Mouse (Mus musculus) kidney, postnatal 36 days (tissue): ENCODE results near the gene Fxr1.
"Not testable (repeated sequence)": the region's sequence is repeated elsewhere in the genome, so short reads cannot be mapped to it uniquely, and the experiment has no call there.

Experiments
- DNase-seq, 2 experiments: peaks; one replicate each; pipeline ENCODE4 v3.0.0; 2021 to 2022; ENCODE audit warnings: mixed read lengths in 2 of 2

The Fxr1 gene

DNA sequence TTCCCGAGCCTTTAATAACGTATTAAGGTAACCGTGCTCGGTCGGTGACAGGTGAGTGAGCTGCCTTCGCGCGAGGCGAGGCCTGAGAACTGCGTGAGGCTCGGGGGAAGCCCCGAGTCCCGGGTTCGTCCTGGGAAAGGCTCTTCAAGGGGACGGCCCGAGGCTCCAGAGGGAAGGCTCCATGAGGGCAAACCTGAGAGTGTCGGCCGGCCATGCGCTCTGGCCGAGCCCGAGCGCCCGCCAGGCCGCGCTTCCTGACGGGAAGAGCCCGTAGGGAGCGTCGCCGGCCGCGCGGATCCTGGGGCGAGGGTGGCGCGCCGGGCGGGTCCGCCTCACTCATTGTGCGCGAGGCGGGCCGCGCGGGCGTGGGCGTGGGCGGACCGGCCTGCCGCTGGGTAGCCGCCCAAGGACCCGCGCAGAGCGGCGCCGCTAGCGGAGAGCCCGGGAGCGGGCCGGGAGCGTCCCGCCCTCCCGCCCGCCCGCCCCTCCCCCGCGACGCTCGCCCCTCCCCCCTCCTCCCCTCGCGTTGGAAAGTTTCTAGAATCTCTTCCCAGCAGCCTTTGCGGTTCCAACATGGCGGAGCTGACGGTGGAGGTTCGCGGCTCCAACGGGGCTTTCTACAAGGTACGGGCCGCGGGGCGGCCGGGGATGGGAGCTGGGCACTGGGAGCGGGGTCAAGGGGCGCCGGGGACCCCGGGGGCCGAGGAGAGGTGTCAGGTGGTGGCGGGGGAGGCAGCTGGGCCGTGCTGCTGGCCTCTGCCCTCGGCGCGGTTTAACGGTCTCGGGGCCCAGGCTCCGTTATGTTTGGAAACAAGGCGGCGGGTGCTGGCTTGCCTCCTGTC is at the start of gene Fxr1:
TSS of gene Fxr1 (plus strand) at position 404 of the 842 bp plus-strand sequence.
- peak; percentile 91 to 93 for DNase-seq

DNA sequence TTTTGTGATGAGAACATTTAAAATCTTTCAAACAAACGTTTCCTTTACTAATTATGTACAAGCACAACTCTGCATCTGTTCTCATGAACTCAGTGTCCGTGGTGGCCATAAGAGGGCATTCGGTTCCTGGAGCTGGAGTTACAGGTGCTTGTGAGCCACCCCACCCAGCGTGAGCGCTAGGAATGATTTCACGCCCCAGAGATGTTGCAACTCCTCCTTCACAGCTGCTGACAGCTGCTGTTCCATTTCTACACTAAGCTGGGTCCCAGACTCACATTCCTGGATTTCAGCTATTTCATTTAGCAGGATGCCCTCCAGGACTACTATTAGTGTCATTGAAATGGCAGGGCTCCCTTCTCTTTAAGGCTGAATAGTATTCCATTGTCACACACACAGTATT is 40.3 kb upstream of the Fxr1 start:
- no peak for DNase-seq

DNA sequence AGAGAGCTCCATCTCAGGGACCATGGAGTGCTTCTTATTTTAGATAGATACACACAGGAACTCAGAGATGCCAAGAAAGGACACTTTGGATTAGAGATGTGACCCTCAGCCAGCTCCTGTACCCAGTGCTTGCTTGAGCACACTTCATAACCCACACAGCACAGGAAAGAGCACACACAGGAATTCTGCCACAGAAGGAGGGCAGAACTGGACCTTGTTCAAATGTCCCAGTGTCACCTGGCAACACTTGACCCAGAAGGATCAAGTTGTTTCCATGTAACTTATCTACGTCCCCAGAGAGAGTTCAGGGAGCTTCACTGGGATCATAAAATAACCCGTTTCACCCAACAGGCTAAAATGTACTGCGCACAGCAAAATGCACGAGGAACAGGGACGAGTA is 37.0 kb upstream of the Fxr1 start:
- DNase-seq = no peak

DNA sequence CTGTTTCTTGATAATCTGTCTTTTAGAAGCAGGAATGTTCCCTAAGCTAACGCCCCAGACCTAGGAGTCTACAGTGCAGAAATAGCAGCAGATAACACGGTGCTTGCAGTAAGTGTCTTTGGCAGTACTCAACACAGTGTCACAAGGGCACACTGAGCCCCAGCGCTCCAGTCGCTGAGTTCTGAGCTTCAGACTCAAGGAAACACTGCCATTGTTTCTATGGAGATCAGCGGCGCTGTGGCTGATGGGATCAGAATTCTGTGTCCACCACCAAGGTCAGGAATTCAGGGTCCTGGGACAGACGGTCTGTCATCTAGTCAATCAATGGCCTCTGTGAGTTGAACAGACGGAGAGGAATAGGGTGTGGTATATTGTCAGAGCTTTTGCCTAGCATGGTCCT is 30.4 kb upstream of the Fxr1 start:
- DNase-seq = no peak

DNA sequence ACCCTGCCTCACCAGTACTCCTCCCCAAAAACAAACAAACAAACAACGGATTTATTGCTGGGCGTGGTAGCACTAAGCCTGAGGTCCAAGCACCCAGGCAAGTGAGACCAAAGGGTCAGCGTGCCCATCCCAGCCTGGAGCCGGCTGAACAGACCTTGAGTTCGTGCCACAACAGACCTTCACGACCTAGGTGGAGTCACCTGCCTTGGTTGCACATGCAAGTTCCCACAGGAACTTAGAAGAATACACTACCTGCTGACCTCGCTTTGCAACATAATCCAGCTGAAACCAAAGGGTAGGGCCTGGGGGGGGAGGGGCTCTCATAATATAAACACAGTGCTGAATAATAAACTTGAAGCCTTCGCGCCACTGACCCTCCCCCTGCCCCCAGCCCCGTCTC is 29.3 kb upstream of the Fxr1 start:
- no peak for DNase-seq

DNA sequence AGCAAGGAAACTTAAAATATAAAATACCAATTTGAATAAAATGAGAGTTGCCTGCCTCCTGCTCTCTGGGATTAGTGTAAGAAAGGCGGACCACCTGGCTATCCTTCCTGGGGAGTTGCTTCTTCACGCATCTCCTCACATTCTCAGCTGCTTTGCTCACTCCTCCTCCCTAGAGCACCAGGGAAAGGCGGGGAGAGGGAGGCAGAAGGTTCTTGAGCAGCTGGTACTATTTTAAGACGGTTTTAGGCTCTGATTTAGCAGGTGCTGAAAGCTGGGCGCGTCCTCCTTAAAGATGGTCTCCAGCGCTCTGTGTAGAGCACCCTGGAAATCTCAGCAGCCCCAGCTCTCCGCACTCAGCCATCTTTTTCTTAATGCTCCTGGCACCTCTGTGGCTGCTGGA is 28.8 kb upstream of the Fxr1 start:
- DNase-seq = no peak

DNA sequence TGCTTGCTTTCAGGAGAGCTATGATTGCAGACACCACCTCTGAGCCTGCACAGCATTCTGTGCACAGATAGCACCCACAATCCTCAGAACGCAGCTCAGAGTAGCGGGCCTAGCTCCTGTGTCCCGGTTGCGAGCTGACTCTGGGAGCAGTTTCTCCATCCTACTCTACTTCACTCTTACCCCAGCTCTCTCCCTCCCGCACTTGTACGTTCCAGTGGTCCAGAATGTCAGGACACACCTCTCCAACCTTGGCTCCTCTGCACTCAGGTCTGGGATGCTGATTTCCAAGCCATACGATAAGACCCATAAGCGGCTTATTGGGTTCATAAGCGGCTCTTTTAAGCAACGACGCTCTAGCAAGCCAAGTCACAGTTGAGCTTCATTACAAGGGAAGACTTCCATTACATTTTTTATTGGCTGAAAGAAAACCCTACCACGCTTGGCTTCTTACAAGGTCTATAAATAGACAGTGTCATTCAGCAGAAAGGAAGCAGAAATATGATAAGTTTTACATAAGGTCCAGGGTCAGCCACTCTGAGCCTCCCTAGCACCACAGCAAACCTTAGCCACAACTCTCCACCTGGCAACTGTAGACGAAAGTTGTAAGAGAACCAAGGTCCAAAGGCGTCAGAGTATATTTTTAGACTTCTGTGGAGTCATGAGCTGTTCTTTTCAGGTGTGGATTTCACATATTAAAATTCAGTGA is 26.2 kb upstream of the Fxr1 start:
- DNase-seq = no peak

DNA sequence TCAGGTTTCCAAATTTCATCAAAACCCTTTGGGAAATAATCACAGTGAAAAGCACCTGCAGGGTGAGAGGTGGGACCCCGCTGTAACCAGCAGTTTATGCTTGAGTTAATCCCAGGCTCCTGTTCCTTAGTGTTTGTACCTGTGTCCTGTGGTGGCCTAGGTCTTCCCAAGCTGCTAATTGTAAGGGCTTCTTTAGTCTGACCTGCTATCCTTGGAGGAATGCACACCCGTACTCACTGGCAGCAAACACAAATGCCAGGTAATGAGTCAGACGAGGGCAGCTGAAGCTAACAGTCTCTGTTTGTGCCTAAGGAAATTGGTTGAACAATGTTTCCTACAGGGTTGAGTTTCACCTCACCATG is 25.6 kb upstream of the Fxr1 start:
- DNase-seq = no peak

DNA sequence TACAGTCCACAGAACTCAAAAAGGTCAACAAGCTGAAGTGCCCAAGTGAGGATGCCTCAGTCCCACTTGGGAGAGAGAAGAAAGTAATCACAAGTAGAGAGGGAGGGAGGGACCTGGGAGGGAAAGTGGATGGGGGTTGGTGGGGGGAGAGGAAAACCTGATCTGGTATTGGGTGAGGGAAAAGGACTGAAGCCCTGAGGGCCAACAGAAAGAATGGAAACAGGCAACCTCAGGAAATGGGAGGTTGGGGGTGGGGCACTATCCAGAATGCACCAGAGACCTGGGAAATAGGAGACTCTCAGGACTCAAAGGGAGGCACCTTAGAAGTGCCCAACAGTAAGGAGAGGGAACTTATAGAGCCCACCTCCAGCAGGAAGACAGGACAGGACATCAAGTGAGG is 18.1 kb upstream of the Fxr1 start:
- not testable (repeated sequence) for DNase-seq

DNA sequence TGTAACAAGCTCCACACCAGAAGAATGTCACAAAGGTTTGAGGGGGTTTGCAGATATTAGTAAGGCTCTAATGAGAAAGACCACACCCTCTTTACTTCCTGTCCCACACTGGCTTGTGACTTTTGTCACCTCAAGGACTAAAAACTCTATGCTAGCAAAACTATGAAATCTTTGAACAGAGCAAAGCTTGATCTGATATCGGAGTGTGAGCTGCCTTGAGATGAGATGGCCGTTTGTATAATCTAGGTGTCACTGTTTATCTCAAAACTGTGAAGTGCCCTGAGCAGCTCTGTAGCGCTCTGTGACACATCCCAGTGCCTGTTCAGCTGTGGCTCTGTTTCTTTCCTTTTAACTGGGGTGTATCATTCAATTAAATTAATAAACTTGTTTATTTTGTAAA is 15.9 kb upstream of the Fxr1 start:
- DNase-seq = no peak

DNA sequence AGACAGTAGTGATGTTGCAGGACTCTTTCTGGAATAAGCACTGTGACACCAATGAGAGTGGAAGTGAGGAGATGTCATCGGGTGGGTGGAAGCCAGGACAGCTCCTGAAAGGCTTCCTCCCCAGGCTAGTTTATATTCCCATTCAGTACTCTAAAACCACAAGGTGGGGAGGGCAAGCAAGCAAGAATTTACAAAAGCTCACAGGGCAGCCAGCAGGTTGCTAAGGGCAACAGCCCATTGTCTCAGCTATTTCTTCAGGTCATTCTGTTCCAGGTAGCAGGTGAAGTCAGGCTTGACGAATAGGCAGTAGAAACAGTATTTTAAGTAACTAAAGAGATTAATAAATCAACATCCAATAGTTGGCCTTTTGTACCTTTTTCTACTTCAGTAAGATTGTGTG is 13.4 kb upstream of the Fxr1 start:
- DNase-seq = peak in 1 of 2 experiments; percentile 13

DNA sequence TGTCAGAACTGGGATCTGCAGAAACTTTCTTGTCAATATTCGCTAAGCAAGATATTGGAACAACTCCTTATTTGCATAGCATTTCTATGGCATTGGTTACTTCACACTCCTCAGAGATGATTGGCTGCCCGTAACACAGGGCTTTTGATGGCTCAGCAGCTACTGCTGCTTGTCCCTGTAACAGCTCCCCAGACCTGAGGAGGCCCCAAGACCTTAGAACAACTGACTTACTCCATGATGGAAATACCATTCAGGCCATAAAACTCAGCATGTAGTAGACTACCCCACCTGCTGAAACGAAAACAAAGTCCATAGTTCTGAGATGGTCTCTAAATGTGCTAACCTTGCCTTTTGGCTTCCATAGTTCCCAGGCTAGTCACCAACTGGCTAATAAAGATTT is 12.9 kb upstream of the Fxr1 start:
- DNase-seq = no peak

DNA sequence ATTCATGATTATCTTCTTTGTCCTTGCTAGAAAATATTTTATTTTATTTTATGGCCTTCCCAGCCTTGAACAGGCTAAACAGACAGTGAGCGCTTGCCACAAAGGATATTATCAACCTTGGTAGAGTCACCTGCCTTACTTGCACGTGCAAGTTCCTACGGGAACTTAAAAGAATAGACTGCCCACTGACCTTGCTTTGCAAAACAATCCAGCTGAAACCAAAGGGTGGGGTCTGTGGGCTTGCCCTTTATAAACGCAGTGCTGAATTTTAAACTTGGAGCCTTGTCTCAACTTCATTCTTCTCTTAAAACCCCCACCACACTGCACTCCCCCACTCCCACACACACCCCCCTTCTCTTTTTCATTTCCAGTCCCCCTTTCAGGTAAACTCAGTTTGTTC is 12.1 kb upstream of the Fxr1 start:
- no peak for DNase-seq

DNA sequence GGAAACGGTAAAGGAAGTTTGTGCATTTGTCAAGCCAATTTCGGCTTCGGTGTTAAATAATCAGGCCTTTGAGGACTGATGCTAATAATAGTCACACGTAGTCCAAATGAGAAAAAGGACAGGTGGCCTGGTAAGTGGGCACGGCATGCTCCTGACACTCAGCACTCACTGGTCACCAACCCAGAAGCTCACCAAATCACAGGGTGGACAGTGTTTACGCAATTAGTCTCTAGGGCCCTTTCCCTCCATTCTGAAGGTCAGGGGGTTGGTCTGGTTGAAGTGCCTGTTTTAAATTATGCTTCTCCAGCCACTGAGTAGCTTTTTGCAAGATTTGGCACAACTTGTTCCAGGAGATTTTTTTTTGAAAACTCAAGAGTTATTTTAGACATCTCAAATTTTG is 11.6 kb upstream of the Fxr1 start:
- no peak for DNase-seq

DNA sequence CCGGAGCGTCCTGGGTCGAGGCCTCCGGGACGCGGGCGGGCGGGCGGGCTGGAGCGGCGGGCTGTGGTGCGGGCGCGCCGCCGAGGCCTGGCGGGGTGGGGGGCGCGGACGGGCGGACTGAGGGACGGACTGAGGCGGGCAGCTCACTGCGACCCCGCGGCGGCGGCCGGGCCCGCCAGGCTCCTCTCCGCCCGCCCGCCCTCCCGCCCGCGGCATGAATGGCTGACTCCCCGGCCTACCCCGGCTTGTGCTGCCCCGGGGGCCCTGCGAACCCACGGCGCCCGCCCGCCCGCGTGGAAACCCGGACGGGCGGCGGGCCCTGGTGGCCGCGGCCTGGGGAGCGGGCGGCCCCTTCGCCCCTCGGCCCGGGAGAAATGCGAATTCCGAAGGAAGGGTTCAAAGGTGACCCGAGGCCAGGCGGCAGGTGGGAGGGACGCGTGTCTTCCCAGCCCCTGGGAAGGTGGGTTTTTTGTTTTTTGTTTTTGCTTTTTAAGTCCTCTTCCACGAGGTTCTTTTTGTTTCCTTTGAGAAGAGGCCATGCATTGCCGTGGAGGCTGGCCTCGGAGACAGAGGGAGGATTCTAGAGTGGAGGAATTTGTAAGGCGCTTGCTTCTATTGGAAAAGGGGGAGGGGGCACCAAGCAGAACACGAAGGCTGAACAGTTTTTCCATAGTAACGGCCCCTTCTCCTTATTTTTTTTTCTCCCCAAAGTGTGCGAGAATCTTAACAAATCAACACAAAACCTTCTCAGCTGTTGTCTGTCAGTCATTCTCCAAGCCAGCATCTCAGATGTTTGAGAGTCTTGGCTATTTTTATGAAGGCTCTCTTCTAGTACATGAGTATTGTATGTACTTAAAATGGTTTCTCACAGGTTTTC is 877 bp downstream of the Fxr1 start:
- peak in 1 of 2 experiments; percentile 52 for DNase-seq

DNA sequence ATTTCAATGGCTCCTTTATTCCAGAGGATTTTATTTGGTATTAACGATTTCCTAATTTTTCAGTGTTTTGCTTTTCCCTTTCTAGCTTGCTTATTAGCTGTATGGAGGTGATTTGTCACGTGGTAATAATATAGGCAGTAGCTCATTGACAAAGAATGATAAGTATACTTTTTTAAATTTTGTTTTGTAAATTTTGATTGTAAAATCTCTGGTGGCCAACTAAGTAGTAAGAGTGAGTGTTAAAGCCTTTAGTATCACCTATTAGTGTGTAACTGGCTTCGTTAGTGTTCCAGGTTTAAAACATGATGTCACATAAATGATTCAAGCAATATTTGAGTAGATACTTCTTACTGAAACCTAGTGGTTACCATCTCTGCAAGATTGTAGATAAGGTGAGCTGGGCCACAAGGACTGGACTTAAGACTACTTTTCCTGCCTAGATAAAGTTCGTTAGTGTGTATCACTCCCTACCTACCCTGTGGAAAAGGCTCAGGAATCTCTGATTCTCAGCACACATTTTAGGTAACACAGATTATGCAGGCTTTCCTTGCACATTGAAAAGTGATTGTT is 1.6 kb downstream of the Fxr1 start:
- no peak for DNase-seq

DNA sequence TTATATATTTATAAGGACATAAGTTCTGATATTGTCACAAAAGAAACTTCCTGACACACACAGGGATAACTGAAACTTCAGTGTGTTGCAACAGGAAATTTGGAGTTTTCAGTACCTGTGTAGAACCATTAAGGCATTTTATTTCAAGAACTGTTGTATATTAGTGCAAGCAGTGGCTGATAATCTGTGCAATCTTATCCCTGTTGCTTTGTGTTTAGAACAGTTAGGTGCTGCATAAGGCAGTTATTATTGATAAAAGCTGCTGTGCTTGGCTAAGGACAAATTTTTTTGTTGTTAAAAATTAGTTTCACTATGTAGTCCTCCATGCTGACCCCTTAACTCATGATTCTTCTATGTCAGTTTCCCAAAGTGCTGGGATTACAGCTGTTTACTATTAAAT is 9.2 kb downstream of the Fxr1 start:
- DNase-seq = no peak

DNA sequence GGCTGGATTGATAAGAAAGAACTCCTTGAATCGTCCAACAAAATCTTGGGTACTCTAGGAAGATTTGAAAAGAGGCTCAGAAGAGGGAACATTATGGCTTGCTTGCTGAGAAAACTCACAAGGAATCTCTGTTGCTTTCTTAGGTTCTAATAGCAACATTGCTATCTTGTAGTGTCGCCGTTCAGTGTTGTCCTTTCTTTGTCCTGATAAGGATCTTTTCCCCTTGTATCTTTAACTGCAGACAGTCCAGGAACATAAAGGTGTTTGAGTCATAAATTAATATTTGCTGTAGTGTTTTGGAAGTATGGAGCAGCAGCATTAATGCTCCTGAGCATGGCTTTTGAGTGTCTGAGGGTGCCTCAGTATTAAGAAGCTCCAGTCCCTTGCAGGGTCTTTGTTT is 10.9 kb downstream of the Fxr1 start:
- DNase-seq = no peak

DNA sequence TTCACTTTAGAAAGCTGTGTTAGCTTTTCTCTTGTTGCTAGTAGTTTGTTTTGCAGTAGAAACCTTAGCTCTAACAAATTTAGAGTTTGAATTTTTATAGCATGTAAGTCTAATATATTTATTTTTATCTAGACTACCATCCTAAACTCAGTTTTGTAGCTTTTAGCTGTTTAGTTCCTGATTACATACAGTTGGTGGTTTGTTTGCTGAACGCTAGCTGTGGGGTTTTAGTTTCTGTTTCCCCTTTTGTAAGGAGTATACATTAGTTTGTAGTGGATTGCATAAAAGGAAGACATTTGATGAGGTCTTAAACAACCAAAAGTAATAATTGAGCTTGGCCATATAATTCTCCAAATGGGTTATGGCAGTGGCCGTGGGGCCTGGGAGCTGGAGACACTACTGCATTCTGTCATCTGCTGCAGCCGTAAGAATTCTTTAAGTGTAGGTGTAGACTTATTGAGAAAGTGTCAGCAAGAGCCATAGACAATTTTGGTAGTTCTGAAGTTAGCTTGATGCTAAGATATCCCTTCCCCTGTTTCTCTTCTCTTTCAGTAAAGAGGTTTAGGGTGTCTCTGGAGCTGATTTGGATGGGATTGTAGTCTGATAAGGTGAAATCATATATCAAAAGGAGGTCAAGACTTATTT is 14.1 kb downstream of the Fxr1 start:
- no peak for DNase-seq

DNA sequence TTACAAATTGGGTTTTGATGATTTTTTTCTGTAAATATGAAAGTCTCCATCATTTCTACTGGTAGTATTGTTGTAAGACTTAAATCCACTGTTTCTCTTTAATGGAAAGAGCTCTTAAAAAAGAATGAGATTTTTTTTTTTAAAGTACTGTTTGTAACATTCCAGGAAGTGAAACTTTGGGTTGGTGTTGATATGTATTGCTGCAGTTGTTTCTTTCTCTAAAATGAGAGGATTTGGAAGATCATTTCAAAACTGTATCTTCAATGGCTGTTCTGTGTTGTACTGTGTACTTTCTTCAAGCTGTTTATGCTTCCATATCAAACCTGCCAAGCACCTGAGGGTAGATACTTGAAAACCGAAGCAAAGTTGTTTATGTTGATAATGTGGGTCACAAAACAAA is 15.1 kb downstream of the Fxr1 start:
- no peak for DNase-seq

DNA sequence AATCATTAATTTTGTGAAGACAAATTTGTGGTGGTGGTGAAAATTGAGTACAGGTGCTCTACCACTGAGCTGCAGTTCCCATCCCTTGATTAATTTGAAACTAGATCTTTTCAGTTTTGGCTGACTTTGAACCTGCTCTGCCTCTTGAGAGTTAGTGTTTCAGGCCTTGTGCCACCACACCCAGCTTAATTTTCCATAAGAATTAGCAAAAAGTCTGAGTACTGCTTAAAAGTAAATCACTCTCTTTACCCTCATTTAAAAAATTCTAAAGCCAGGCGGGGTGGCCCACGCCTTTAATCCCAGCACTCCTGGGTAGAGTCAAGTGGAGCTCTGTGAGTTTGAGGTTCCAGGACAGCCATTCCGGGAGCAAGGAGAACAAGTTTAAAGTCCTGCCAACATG is 16.0 kb downstream of the Fxr1 start:
- no peak for DNase-seq

DNA sequence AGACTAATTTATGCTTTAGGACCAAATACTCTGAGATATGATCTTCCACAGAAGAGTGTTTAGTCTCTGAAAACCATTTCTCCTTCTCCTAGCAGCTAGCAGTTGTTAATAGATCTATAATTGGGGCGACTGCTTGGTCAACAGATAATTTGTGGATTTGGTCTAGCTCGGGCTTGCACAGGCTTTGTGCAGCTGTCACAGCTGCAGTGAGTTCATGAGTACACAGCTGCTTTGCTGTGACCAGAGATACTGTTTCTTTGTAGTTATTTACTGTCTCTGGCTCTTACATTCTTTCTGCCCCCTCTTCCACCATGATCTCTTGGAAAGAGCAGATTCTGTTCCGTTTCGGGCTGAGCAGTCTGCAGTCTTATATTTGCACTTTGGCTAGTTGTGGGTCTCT is 22.2 kb downstream of the Fxr1 start:
- DNase-seq = no peak

DNA sequence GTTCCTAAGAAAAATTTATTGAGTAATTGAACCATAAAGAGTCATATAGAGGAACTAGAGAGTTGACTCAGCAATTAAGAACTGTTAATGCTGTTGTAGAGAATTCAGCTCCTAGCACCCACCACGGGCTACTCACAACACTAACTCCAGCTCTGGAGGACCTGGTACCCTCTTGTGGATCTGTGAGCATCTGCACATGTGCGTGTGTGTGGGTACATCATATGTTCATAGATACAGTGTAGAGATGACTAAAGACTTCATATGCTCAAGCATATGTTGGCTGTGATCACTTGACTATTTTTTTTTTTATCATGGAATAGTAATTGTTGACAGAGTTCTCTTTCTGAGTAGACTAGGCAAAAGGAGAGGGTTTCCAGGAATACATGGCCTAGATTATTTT is 42.6 kb downstream of the Fxr1 start:
- no peak for DNase-seq
